Mouse (Mus musculus): ENCODE measurements at regions not wholly inside any gene's neighbourhood (a gene's known extent, or its start where the extent isn't known, plus 50 kb on each side); places are given as distances from the start of the nearest gene placed in this dataset.

GRCm38 (mm10) chr16:5700731-5701255 is 184.4 kb upstream of the Rbfox1 start:
- Histone ChIP-seq H3K4me3 (replicated peaks; ENCODE audit: extremely low read depth, low read depth, low read length) (no peak overlapping the region), H3K4me1 (ENCODE audit: control insufficient read depth, insufficient read depth, low read length) (no peaks in the 10 kb centered on the region)
- TF ChIP-seq CTCF (IDR thresholded peaks at IDR 0.05; ENCODE audit: insufficient read depth, low read length) (no peak), POLR2A (IDR thresholded peaks at IDR 0.05; ENCODE audit: borderline replicate concordance, extremely low read depth, low read depth, low read length) (no peak)
- no peak for DNase-seq
- 45% methylated on average over 9 of the region's 9 CpGs for WGBS

- no peak overlapping the region for H3K4me3 ChIP-seq (replicated peaks; ENCODE audit: extremely low read depth, low read depth, low read length)
- no peaks in the 10 kb centered on the region for H3K4me1 ChIP-seq (ENCODE audit: control insufficient read depth, insufficient read depth, low read length)
- TF ChIP-seq POLR2A (IDR thresholded peaks at IDR 0.05; ENCODE audit: borderline replicate concordance, extremely low read depth, low read depth, low read length) (no peak), CTCF (IDR thresholded peaks at IDR 0.05; ENCODE audit: insufficient read depth, low read length) (no peak)
- DNase-seq = no peak
- 86% methylated on average over 3 of the region's 3 CpGs for WGBS
Measured at GRCm38 (mm10) chr16:5688322-5688721, 196.8 kb upstream of the Rbfox1 start.

GRCm38 (mm10) chr16:5673372-5673960 is 211.7 kb upstream of the Rbfox1 start:
- TF ChIP-seq POLR2A (IDR thresholded peaks at IDR 0.05; ENCODE audit: borderline replicate concordance, extremely low read depth, low read depth, low read length) (no peak), CTCF (IDR thresholded peaks at IDR 0.05; ENCODE audit: insufficient read depth, low read length) (no peak)
- H3K4me1 ChIP-seq (ENCODE audit: control insufficient read depth, insufficient read depth, low read length) = no peaks in the 10 kb centered on the region
- no peak overlapping the region for H3K4me3 ChIP-seq (replicated peaks; ENCODE audit: extremely low read depth, low read depth, low read length)
- no peak for DNase-seq
- 59% methylated on average over 6 of the region's 6 CpGs for WGBS

GRCm38 (mm10) chr16:5672871-5673270 is 212.3 kb upstream of the Rbfox1 start:
- Histone ChIP-seq H3K4me1 (ENCODE audit: control insufficient read depth, insufficient read depth, low read length) (no peaks in the 10 kb centered on the region), H3K4me3 (replicated peaks; ENCODE audit: extremely low read depth, low read depth, low read length) (no peak overlapping the region)
- DNase-seq = no peak
- 48% methylated on average over 4 of the region's 4 CpGs for WGBS
- TF ChIP-seq CTCF (IDR thresholded peaks at IDR 0.05; ENCODE audit: insufficient read depth, low read length) (no peak), POLR2A (IDR thresholded peaks at IDR 0.05; ENCODE audit: borderline replicate concordance, extremely low read depth, low read depth, low read length) (no peak)

- no peak for DNase-seq
- TF ChIP-seq POLR2A (IDR thresholded peaks at IDR 0.05; ENCODE audit: borderline replicate concordance, extremely low read depth, low read depth, low read length) (no peak), CTCF (IDR thresholded peaks at IDR 0.05; ENCODE audit: insufficient read depth, low read length) (no peak)
- Histone ChIP-seq H3K4me1 (ENCODE audit: control insufficient read depth, insufficient read depth, low read length) (no peaks in the 10 kb centered on the region), H3K4me3 (replicated peaks; ENCODE audit: extremely low read depth, low read depth, low read length) (no peak overlapping the region)
- WGBS = 75% methylated on average over 4 of the region's 4 CpGs
Measured at GRCm38 (mm10) chr16:5668403-5668967, 216.7 kb upstream of the Rbfox1 start.

- WGBS = 48% methylated on average over 5 of the region's 5 CpGs
Measured at GRCm38 (mm10) chr16:5661918-5662317, 223.2 kb upstream of the Rbfox1 start.

GRCm38 (mm10) chr16:5651551-5651950 is 233.6 kb upstream of the Rbfox1 start:
- no peaks in the 10 kb centered on the region for H3K4me1 ChIP-seq (ENCODE audit: control insufficient read depth, insufficient read depth, low read length)
- no peak overlapping the region for H3K4me3 ChIP-seq (replicated peaks; ENCODE audit: extremely low read depth, low read depth, low read length)
- TF ChIP-seq CTCF (IDR thresholded peaks at IDR 0.05; ENCODE audit: insufficient read depth, low read length) (no peak), POLR2A (IDR thresholded peaks at IDR 0.05; ENCODE audit: borderline replicate concordance, extremely low read depth, low read depth, low read length) (no peak)
- 43% methylated on average over 1 of the region's 1 CpGs for WGBS
- no peak for DNase-seq

More at GRCm38 (mm10) chr16:5661918-5662317, 223.2 kb upstream of the Rbfox1 start:
- H3K4me3 ChIP-seq (replicated peaks; ENCODE audit: extremely low read depth, low read depth, low read length) = no peak overlapping the region
- DNase-seq = no peak
- no peaks in the 10 kb centered on the region for H3K4me1 ChIP-seq (ENCODE audit: control insufficient read depth, insufficient read depth, low read length)
- TF ChIP-seq CTCF (IDR thresholded peaks at IDR 0.05; ENCODE audit: insufficient read depth, low read length) (no peak), POLR2A (IDR thresholded peaks at IDR 0.05; ENCODE audit: borderline replicate concordance, extremely low read depth, low read depth, low read length) (no peak)

GRCm38 (mm10) chr16:5651002-5651401 is 234.2 kb upstream of the Rbfox1 start:
- 59% methylated on average over 4 of the region's 4 CpGs for WGBS
- Histone ChIP-seq H3K4me1 (ENCODE audit: control insufficient read depth, insufficient read depth, low read length) (no peaks in the 10 kb centered on the region), H3K4me3 (replicated peaks; ENCODE audit: extremely low read depth, low read depth, low read length) (no peak overlapping the region)
- no peak for DNase-seq
- TF ChIP-seq CTCF (IDR thresholded peaks at IDR 0.05; ENCODE audit: insufficient read depth, low read length) = no peak
- no peak for TF ChIP-seq POLR2A (IDR thresholded peaks at IDR 0.05; ENCODE audit: borderline replicate concordance, extremely low read depth, low read depth, low read length)

GRCm38 (mm10) chr16:5639956-5640355 is 245.2 kb upstream of the Rbfox1 start:
- TF ChIP-seq POLR2A (IDR thresholded peaks at IDR 0.05; ENCODE audit: borderline replicate concordance, extremely low read depth, low read depth, low read length) (no peak), CTCF (IDR thresholded peaks at IDR 0.05; ENCODE audit: insufficient read depth, low read length) (no peak)
- WGBS = 74% methylated on average over 5 of the region's 5 CpGs
- Histone ChIP-seq H3K4me3 (replicated peaks; ENCODE audit: extremely low read depth, low read depth, low read length) (no peak overlapping the region), H3K4me1 (ENCODE audit: control insufficient read depth, insufficient read depth, low read length) (no peaks in the 10 kb centered on the region)
- DNase-seq = no peak

- TF ChIP-seq POLR2A (IDR thresholded peaks at IDR 0.05; ENCODE audit: borderline replicate concordance, extremely low read depth, low read depth, low read length) = no peak
- no peak for TF ChIP-seq CTCF (IDR thresholded peaks at IDR 0.05; ENCODE audit: insufficient read depth, low read length)
- H3K4me3 ChIP-seq (replicated peaks; ENCODE audit: extremely low read depth, low read depth, low read length) = no peak overlapping the region
- no peak for DNase-seq
- WGBS = 55% methylated on average over 3 of the region's 3 CpGs
- H3K4me1 ChIP-seq (ENCODE audit: control insufficient read depth, insufficient read depth, low read length) = no peaks in the 10 kb centered on the region
Measured at GRCm38 (mm10) chr16:5629996-5630395, 255.2 kb upstream of the Rbfox1 start.
